ENCODE assay signal across 12 mouse cellular contexts in genomic region chr4:141541851-141542250, GRCm38 (mm10). TPM values are rescaled to one million over a fixed set of nuclear protein-coding genes. Genes with fewer than 3 reads are reported as not detected.
DNase-seq lines count a peak whose midpoint lies in the region; ATAC-seq lines count a peak whose summit lies in the region.
"Had no signal": no experiment of that assay in that cellular context is flagged by ENCODE, and none has a peak within 500 bp of the region (broad histone marks: within the 10 kb centered on the region; RNA-seq: fewer than 3 reads in every experiment).

No protein-coding gene starts in this region.

- peak; percentile 67 for DNase-seq in left cerebral cortex, postnatal 4 days
- DNase-seq in left cerebral cortex, postnatal 10 days (ENCODE audit: extremely low spot score in 1 of 2, low spot score in 2 of 2), result no peak
- peak; percentile 58 to 78 for DNase-seq in kidney, postnatal 25 days
- DNase-seq in retina, postnatal 1 day, result peak; percentile 81
- no peak for DNase-seq in gastrocnemius, adult 18-20 months (ENCODE audit: low spot score)
- no peak for DNase-seq in urinary bladder, adult 2 months (ENCODE audit: low spot score)
- DNase-seq: adrenal gland, postnatal 36 days; lung, postnatal 14 days had no signal

- peak overlapping the region; percentile 74 for H3K27ac ChIP-seq in forebrain, embryonic 15.5 days (replicated peaks)
- H3K27ac ChIP-seq: limb, embryonic 12.5 days; stomach, embryonic 15.5 days had no signal

- H3K4me3 ChIP-seq in forebrain, embryonic 15.5 days, result no peak overlapping the region
- H3K4me3 ChIP-seq: limb, embryonic 12.5 days; stomach, embryonic 15.5 days had no signal

- no peaks in the 10 kb centered on the region for H3K36me3 ChIP-seq in forebrain, embryonic 15.5 days
- H3K36me3 ChIP-seq: G1E; limb, embryonic 12.5 days; stomach, embryonic 15.5 days had no signal

- no peaks in the 10 kb centered on the region for H3K9me3 ChIP-seq in forebrain, embryonic 15.5 days
- H3K9me3 ChIP-seq: G1E; limb, embryonic 12.5 days; stomach, embryonic 15.5 days had no signal

- H3K9ac ChIP-seq in forebrain, embryonic 15.5 days (replicated peaks), result no peak overlapping the region
- H3K9ac ChIP-seq: limb, embryonic 12.5 days; stomach, embryonic 15.5 days had no signal

- intact Hi-C loops in left cerebral cortex, postnatal 4 days (cut with DNase I), result no loop called here
- intact Hi-C loops in left cerebral cortex, postnatal 10 days (cut with DNase I), result no loop called here

- peaks cover 35% of the 10 kb centered on the region for H3K4me1 ChIP-seq in forebrain, embryonic 15.5 days

- H3K27me3 ChIP-seq in forebrain, embryonic 15.5 days, result no peaks in the 10 kb centered on the region
- H3K27me3 ChIP-seq: limb, embryonic 12.5 days; stomach, embryonic 15.5 days had no signal

- peak overlapping the region; percentile 20 for H3K4me2 ChIP-seq in forebrain, embryonic 15.5 days (replicated peaks)
- H3K4me2 ChIP-seq: limb, embryonic 12.5 days; stomach, embryonic 15.5 days had no signal

- no peak for ATAC-seq in forebrain, embryonic 15.5 days (replicated peaks)

- WGBS in forebrain, embryonic 15.5 days, result 5% methylated on average over 7 of the region's 7 CpGs

RNA-seq across cellular contexts. Expression of gene Spen, which starts 3.5 kb away (rescaled TPM):
- 10 to 100 TPM; 80.6 to 86.1 TPM for total RNA-seq in left cerebral cortex, postnatal 4 days (2021)
- 10 to 100 TPM; 56.8 to 59.9 TPM for total RNA-seq in left cerebral cortex, postnatal 10 days (2021)
- 18.5 and 18.9 TPM in 2 replicates for polyA plus RNA-seq in forebrain, embryonic 15.5 days (2015; fragmentation: Nextera tagmentation; extraction: Ambion mirVana)
- total RNA-seq in gastrocnemius, adult 18-20 months (2021), result 10 to 100 TPM; 21.4 to 21.9 TPM
- polyA plus RNA-seq in urinary bladder, adult 2 months (2012; rRNA removed), result 3.5 and 10.7 TPM in 2 replicates

Comparison
In these comparisons a context has a peak if more than half of its experiments do, and no peak if none do; other contexts are left out.
1. DNase-seq: peak in left cerebral cortex, postnatal 4 days (single experiment), kidney, postnatal 25 days (2 of 2) and retina, postnatal 1 day (single experiment); none in left cerebral cortex, postnatal 10 days (0 of 2), gastrocnemius, adult 18-20 months (single experiment) and urinary bladder, adult 2 months (single experiment).